30 mouse cellular contexts compared by ENCODE assay signal in the genomic region with DNA sequence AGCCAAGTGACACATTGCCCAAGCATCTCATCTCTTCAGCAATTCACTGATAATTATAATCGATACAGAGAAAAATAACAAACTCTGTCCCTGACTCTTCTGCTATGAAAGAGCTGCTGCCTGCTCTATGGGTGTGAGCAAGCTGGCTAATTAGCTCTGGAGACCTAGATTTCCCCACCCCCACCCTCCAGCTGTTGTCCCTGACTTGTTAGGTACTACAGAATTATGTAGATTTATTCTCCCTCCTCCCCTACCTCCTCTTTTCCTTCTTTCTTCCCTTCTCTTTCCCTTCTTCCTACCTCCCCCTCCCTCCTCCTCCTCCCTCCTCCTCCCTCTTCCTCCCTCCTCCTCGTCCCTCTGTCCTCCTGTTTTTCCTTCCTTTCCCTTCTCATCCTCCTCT. TPM values are rescaled to one million over a fixed set of nuclear protein-coding genes. Genes with fewer than 3 reads are reported as not detected.
DNase-seq lines count a peak whose midpoint lies in the region; ATAC-seq and TF ChIP-seq lines count a peak whose summit lies in the region.
"Had no signal": no experiment of that assay in that cellular context is flagged by ENCODE, and none has a peak within 500 bp of the region (broad histone marks: within the 10 kb centered on the region; RNA-seq: fewer than 3 reads in every experiment).

No protein-coding gene starts in this region.

- peak overlapping the region; percentile 37; the same call in 1 of the 2 replicates for H3K27ac ChIP-seq in forebrain, embryonic 15.5 days (replicated peaks)
- H3K27ac ChIP-seq in forebrain, embryonic 16.5 days (ENCODE audit: low read length) = no peak overlapping the region
- peak overlapping the region; percentile 81 for H3K27ac ChIP-seq in left cerebral cortex, adult 2 months
- no peak overlapping the region for H3K27ac ChIP-seq in kidney, embryonic 16.5 days (ENCODE audit: low read length)
- H3K27ac ChIP-seq: heart, embryonic 15.5 days; hindbrain, embryonic 10.5 days; hindbrain, embryonic 13.5 days; intestine, embryonic 15.5 days had no signal

- H3K9me3 ChIP-seq in forebrain, embryonic 15.5 days = no peaks in the 10 kb centered on the region
- H3K9me3 ChIP-seq in forebrain, embryonic 16.5 days (ENCODE audit: control insufficient read depth, low read length) = no peaks in the 10 kb centered on the region
- H3K9me3 ChIP-seq in kidney, embryonic 16.5 days (ENCODE audit: low read length) = no peaks in the 10 kb centered on the region
- H3K9me3 ChIP-seq: heart, embryonic 12.5 days; heart, embryonic 15.5 days; hindbrain, embryonic 13.5 days; intestine, embryonic 15.5 days had no signal

- H3K27me3 ChIP-seq in forebrain, embryonic 15.5 days = no peaks in the 10 kb centered on the region
- H3K27me3 ChIP-seq in forebrain, embryonic 16.5 days (replicated peaks; ENCODE audit: control insufficient read depth, insufficient read depth, low read length) = no peaks in the 10 kb centered on the region
- H3K27me3 ChIP-seq in kidney, embryonic 16.5 days (ENCODE audit: insufficient read depth, low read length) = no peaks in the 10 kb centered on the region
- H3K27me3 ChIP-seq: heart, embryonic 12.5 days; heart, embryonic 15.5 days; hindbrain, embryonic 13.5 days; intestine, embryonic 15.5 days had no signal

- H3K4me1 ChIP-seq in forebrain, embryonic 15.5 days = peaks cover 3% of the 10 kb centered on the region; the same call in 1 of the 2 replicates
- no peaks in the 10 kb centered on the region for H3K4me1 ChIP-seq in forebrain, embryonic 16.5 days (replicated peaks; ENCODE audit: control insufficient read depth, insufficient read depth, low read length)
- H3K4me1 ChIP-seq in kidney, embryonic 16.5 days (ENCODE audit: insufficient read depth, low read length) = no peaks in the 10 kb centered on the region
- H3K4me1 ChIP-seq: heart, embryonic 12.5 days; heart, embryonic 15.5 days; hindbrain, embryonic 10.5 days; intestine, embryonic 15.5 days had no signal

- no peak for TF ChIP-seq CTCF in left cerebral cortex, adult 2 months (IDR thresholded peaks at IDR 0.05)

- no peak overlapping the region for H3K4me2 ChIP-seq in forebrain, embryonic 15.5 days (replicated peaks)
- no peak overlapping the region for H3K4me2 ChIP-seq in forebrain, embryonic 16.5 days (ENCODE audit: low read length)
- H3K4me2 ChIP-seq in kidney, embryonic 16.5 days (replicated peaks; ENCODE audit: low read depth, low read length) = no peak overlapping the region
- H3K4me2 ChIP-seq: heart, embryonic 12.5 days; heart, embryonic 15.5 days; hindbrain, embryonic 13.5 days; intestine, embryonic 15.5 days had no signal

- 49% methylated on average over 2 of the region's 2 CpGs for WGBS in forebrain, embryonic 15.5 days
- 37% methylated on average over 2 of the region's 2 CpGs for WGBS in forebrain, embryonic 16.5 days
- 63% methylated on average over 2 of the region's 2 CpGs for WGBS in kidney, embryonic 16.5 days

- H3K4me3 ChIP-seq in forebrain, embryonic 15.5 days = no peak overlapping the region
- H3K4me3 ChIP-seq in forebrain, embryonic 16.5 days (replicated peaks; ENCODE audit: low read length) = no peak overlapping the region
- H3K4me3 ChIP-seq in left cerebral cortex, adult 2 months = no peak overlapping the region
- no peak overlapping the region for H3K4me3 ChIP-seq in kidney, embryonic 16.5 days (ENCODE audit: low read length)
- H3K4me3 ChIP-seq: heart, embryonic 12.5 days; heart, embryonic 15.5 days; hindbrain, embryonic 10.5 days; hindbrain, embryonic 13.5 days; intestine, embryonic 15.5 days had no signal

- no peak overlapping the region for H3K9ac ChIP-seq in forebrain, embryonic 15.5 days (replicated peaks)
- no peak overlapping the region for H3K9ac ChIP-seq in forebrain, embryonic 16.5 days (replicated peaks; ENCODE audit: low read depth, low read length)
- H3K9ac ChIP-seq in kidney, embryonic 16.5 days (replicated peaks; ENCODE audit: low read length) = no peak overlapping the region
- H3K9ac ChIP-seq: heart, embryonic 12.5 days; heart, embryonic 15.5 days; hindbrain, embryonic 13.5 days; intestine, embryonic 15.5 days had no signal

- intact Hi-C loops in left cerebral cortex, adult 2 months (cut with DNase I) = loop anchor here (5.0 kb wide), 1 partner anchor 139 kb away; no protein-coding TSS in a partner anchor
- intact Hi-C loops in left cerebral cortex, postnatal 14 days (cut with DNase I) = loop anchor here (5.0 kb wide), 1 partner anchor 34 kb away; no protein-coding TSS in a partner anchor

- H3K36me3 ChIP-seq in forebrain, embryonic 15.5 days = no peaks in the 10 kb centered on the region
- no peaks in the 10 kb centered on the region for H3K36me3 ChIP-seq in forebrain, embryonic 16.5 days (ENCODE audit: control insufficient read depth, insufficient read depth)
- H3K36me3 ChIP-seq in kidney, embryonic 16.5 days (ENCODE audit: insufficient read depth, low read length) = no peaks in the 10 kb centered on the region
- H3K36me3 ChIP-seq: heart, embryonic 12.5 days; heart, embryonic 15.5 days; hindbrain, embryonic 10.5 days; hindbrain, embryonic 13.5 days; intestine, embryonic 15.5 days had no signal

- DNase-seq in left cerebral cortex, adult 2 months (ENCODE audit: extremely low spot score in 1 of 2, low spot score in 2 of 2) = no peak
- DNase-seq in left cerebral cortex, postnatal 14 days (ENCODE audit: low spot score in 2 of 2) = no peak
- peak; percentile 6 for DNase-seq in Muller cell, postnatal 12 days (ENCODE audit: inconsistent ontology term)
- DNase-seq in brain, adult 2 months (ENCODE audit: low read depth, low spot score) = peak; percentile 74
- DNase-seq in cerebellum, postnatal 36 days = no peak
- DNase-seq: adrenal gland, adult 8-10 months; adrenal gland, postnatal 36 days; cerebellum, adult 11-12 months; cerebellum, adult 8-10 months; cerebellum, postnatal 10 days; gastrocnemius, postnatal 25 days; heart, adult 18-20 months; heart, postnatal 10 days; heart, postnatal 36 days had no signal

- no peak for ATAC-seq in forebrain, embryonic 15.5 days (replicated peaks)
- ATAC-seq in forebrain, embryonic 16.5 days = no peak
- ATAC-seq in kidney, embryonic 16.5 days (ENCODE audit: low FRiP score, low TSS enrichment) = no peak
- ATAC-seq: activated CD4-positive, CD25-positive, alpha-beta regulatory T cell, adult 4 months; CD4-positive, CD25-positive, alpha-beta regulatory T cell, adult 4 months; hindbrain, embryonic 16.5 days; intestine, embryonic 15.5 days had no signal

RNA-seq across cellular contexts. Expression of gene Lmtk2, which starts 19.4 kb away (rescaled TPM):
- 8.4 and 9.1 TPM in 2 replicates for polyA plus RNA-seq in forebrain, embryonic 15.5 days (2015; fragmentation: Nextera tagmentation; extraction: Ambion mirVana)
- 9.4 TPM in 2 replicates for polyA plus RNA-seq in forebrain, embryonic 16.5 days (2015; fragmentation: Nextera tagmentation; extraction: Ambion mirVana)
- 100 to 1,000 TPM; 171 to 173 TPM for total RNA-seq in left cerebral cortex, adult 2 months (2021)
- 100 to 1,000 TPM; 150 to 166 TPM for total RNA-seq in left cerebral cortex, postnatal 14 days (2021)
- 5.6 and 6.5 TPM in 2 replicates for polyA plus RNA-seq in kidney, embryonic 16.5 days (2015; fragmentation: Nextera tagmentation; extraction: Ambion mirVana)

RNA-seq across cellular contexts. Expression of gene Ocm, which starts 54.4 kb away (rescaled TPM):
- polyA plus RNA-seq in forebrain, embryonic 15.5 days (2015; fragmentation: Nextera tagmentation; extraction: Ambion mirVana) = not detected in 2 replicates
- not detected in 2 replicates for polyA plus RNA-seq in forebrain, embryonic 16.5 days (2015; fragmentation: Nextera tagmentation; extraction: Ambion mirVana)
- total RNA-seq in left cerebral cortex, adult 2 months (2021) = 1 to 10 TPM; 1.1 to 2.2 TPM
- total RNA-seq in left cerebral cortex, postnatal 14 days (2021) = 1 to 10 TPM; 1.9 to 2.2 TPM
- 3.2 and 5.6 TPM in 2 replicates for polyA plus RNA-seq in kidney, embryonic 16.5 days (2015; fragmentation: Nextera tagmentation; extraction: Ambion mirVana)
- total RNA-seq: adrenal gland, adult 8-10 months; adrenal gland, postnatal 36 days; gastrocnemius, adult 8-10 months; gastrocnemius, postnatal 25 days; heart, adult 18-20 months; heart, postnatal 10 days; heart, postnatal 36 days; MEL had no signal
- polyA plus RNA-seq: activated CD4-positive, CD25-positive, alpha-beta regulatory T cell, adult 4 months; C2C12; CD4-positive, CD25-positive, alpha-beta regulatory T cell, adult 4 months; embryonic facial prominence, embryonic 11.5 days; gonadal fat pad, adult 2 months; heart, embryonic 12.5 days; heart, embryonic 15.5 days; hindbrain, embryonic 10.5 days; hindbrain, embryonic 13.5 days; intestine, embryonic 15.5 days had no signal

Comparison
In these comparisons a context has a peak if more than half of its experiments do, and no peak if none do; other contexts are left out.
1. H3K27ac ChIP-seq: peak in forebrain, embryonic 15.5 days (single experiment) and left cerebral cortex, adult 2 months (single experiment); none in forebrain, embryonic 16.5 days (single experiment) and kidney, embryonic 16.5 days (single experiment).
2. DNase-seq: peak in Muller cell, postnatal 12 days (single experiment) and brain, adult 2 months (single experiment); none in left cerebral cortex, adult 2 months (0 of 2), left cerebral cortex, postnatal 14 days (0 of 2) and cerebellum, postnatal 36 days (0 of 2).